Mouse (Mus musculus) heart, adult 18-20 months (tissue): ENCODE measurements around the gene Ttf1. TPM values are rescaled to one million over a fixed set of nuclear protein-coding genes. Genes with fewer than 3 reads are reported as not detected.

ENCODE experiments used
- DNase-seq, 2 experiments: peaks; one replicate each; pipeline ENCODE4 v3.0.0; 2021 to 2022; ENCODE audit warnings: mixed read lengths in 1 of 2
- long read RNA-seq, 2 experiments: library from polyadenylated mRNA; stranded (forward); transcript quantifications; one replicate each; pipeline ENCODE4 v2.0.0; 2021
- total RNA-seq, 2 experiments: library from RNA; stranded (reverse); gene quantifications; 2 replicates each; pipeline ENCODE4 v1.2.3; 2021

The Ttf1 gene
- total RNA-seq, result 1 to 10 TPM; 7.0 to 7.5 TPM
- long read RNA-seq, experiment 1, full-length matches to known transcripts, result 1 of 5 reads
- long read RNA-seq, experiment 1, partial matches to known transcripts, result 2 of 5 reads
- long read RNA-seq, experiment 1, other reads (novel, unspliced or antisense), result 2 of 5 reads
- long read RNA-seq, experiment 2, full-length matches to known transcripts, result 2 of 2 reads
- long read RNA-seq, experiment 2, partial matches to known transcripts, result 0 of 2 reads
- long read RNA-seq, experiment 2, other reads (novel, unspliced or antisense), result 0 of 2 reads

DNA sequence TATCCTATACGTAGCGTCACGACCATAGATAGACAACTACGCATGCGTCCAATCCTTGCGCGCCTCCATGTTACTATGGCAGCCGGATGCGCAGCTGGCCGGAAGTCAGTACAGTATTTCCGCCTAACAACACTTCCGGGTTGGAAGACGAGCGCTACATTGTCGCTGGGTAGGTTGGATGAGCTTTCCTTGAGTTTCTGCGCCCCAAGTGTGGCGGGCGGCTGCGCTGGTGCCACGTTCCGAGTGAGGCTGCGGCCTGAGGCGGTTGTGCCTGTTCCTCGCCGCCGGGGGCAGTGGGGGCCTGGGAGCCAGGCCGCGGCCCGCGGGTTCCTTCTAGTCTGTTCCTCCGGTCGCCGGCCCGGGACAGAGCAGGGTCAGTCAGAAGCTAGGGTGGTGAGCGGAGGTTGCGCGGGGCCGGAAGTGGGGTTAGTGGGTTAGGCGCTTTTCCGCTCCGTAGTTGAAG, at the start of gene Ttf1:
Gene Ttf1 (plus strand): TSS at position 128 of the 463 bp plus-strand sequence.
- peak; percentile 93 for DNase-seq

DNA sequence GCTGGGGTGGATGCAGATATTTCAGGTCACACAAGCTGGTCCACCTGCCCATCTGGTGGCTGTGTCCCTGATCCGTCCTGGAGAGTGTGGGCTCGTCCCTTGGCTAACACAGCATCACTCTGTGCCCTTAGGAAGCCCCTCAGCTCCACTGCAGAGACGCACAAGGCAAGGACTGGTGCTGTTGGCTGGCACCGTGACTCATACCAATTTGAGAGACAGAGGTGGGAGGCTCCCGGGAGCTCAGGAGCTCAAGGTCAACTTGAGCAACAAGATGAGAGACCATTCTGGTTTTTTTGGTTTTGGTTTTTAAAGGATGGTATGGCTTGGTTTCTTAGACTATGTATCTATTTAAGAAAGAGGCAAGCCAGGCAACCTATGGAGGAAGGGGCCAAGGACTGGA, 47.5 kb upstream of the Ttf1 start:
- DNase-seq, result no peak

DNA sequence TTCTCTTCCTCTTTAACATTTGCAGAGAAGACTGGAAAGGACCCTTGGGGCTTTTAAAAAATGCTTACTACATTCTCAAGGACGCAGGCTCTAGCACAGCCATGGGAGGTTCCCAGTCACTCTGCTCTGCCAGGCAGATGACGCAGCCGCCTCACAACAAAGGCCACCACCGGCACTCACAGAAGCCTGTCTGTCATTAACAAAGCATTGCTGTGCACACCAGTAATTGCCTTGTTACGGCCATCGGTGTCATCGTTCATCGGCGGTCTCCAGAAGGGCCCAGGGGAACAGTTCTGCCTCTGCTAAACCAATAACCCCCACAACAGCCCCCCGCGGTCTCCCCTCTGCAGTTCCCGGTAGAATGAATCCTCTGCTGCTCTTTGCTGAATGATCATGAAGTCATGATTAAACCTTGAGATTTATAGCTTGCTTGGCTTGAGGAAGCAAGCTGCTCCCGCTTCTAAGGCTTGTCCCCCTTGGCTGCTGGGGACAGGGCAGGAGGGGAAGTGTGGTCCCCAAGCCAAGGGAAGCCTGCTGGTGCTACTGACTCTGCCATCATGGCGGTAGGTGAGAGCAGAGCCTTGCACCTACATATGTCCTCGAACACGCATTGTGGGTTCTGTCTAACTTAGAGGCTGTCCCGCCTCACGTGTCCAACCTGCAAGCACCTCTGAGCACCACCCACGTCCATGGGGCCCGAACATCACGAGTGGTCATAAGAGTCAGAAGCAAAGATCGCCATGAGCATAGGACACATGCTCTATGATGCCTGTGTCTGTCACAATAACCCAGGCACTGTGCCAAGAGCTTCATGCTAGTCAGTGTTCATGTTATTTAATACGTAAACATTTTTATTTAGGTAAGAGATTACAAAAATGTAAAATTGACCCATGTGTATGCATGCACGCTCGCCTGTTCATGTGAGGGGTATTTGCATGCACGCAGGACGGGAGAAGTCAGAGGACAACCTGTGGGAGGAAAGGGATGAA, 43.2 kb upstream of the Ttf1 start:
- DNase-seq, result no peak

DNA sequence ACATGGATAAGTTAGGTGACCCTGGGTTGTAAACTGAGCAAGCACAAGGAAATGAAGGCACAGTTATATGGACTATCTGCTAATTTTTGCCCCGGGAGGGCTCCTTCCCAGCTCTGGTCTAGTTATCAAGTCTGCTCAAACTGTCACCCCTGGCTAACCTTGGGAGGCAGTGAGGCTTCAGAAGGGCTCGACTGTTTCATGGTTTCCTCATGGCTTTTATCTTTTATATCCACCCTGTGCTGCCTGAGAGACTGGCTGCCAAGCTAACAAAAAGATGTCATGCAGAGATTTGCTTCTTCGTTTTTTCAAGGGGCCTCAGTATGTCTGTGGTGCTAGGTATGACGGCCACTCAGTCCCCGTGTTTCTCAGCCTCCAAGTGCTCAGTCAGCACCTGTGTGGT, 41.4 kb upstream of the Ttf1 start:
- no peak for DNase-seq

DNA sequence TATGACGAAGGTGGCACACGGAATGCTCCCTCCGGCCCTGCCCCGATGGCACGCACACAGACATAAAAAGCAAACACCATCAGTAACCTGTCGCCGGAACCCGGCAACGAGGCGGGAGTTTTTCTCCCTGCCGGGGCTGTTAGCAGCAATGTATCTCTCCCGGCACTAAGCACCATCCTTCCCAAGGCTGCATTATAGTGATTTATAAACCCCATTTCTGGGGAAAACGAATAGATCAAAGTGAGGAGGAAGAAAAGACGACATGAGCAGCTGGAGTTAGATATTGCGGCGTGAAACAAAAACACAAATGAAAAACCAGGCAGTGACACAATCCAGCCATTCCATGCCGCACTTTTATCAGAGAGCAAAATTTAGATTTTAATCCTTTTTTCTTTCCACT, 39.0 kb upstream of the Ttf1 start:
- no peak for DNase-seq

DNA sequence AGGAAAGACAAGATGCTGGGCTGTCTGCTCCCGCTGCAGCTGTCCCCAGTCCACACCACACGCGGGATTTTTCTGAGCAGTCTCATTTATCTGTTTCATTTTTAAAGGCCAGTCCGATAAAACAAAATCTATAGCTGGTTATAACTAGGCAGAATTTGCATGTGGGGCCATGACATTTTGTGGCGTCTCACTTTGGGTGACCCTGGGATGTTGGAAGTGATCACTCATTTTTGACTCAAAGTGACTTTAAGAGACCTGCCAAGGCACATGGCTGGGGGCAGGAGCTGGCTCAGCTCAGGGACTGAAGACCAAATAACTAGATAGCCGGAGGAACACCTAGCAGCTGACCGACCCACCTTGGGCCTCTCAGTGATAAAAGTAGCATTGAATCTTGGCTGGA, 37.1 kb upstream of the Ttf1 start:
- no peak for DNase-seq

DNA sequence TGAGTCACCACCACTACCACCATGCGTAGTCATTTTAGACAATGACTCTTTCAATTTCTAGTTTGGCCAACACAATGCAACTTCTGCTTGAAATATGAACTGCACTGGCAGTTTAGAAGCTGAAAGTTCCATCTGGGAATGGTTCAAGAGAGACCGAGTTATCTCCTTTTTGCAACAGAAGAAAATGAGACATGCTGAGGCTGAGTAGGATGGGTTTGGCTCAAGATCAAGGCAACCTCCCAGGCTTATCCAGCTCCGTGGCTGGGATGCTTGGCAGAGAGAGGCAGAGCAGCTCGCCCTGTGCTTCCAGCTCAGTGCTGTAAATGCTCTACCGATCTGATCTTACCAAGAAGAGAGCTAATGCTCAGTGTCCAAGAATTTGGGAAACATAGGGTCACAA, 34.8 kb upstream of the Ttf1 start:
- DNase-seq, result peak in 1 of 2 experiments; percentile 4

DNA sequence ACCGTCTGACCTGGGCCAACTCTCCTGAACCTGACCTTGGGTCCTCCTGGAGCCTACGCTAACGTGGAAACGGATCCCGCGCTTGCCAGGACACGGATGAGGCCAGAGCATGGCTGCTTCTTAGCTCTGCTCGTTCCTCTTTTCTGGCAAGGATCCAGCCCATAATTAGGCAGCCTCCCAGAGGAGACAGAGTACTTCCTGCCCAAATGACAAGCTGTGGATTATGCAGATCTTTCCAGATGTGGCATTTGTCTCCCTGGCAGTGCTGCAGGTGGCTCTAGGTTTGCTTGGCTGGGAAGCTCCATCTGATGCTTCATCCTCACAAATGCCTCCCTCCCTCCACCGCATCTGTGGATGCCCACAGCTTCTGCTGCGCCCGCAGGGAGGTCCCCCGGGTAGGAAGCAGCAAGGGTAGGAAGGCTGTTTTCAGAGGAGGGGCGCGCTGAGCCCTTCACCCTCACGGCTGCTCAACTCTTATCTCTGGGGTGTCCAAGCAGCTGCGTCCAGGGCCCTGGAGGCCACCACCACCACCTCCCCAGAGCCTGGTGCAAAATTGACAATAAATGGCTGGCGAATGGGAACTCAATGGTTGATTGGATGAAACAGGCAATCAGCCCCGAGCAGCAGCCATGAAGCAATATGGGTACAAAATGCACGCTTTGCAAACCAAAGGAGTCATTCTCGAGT, 29.9 kb upstream of the Ttf1 start:
- DNase-seq, result peak; percentile 22 to 33

DNA sequence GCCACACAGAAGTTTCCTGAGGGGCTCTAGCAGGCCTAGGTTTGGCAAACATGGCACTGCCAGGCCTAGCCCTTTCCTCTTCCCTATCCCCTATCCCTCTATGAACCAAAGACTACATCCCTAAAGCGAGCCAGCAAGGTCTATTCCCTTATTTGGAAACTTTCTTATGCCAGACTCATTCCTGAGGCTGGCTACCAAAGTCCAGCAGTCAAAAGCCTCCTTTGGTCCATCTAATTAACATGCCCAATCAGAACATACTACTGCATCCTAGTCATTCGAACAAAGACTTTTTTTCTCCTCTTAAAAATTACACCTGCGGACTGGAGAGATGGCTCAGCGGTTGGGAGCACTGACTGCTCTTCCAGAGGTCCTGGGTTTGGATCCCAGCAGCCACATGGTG, 28.1 kb upstream of the Ttf1 start:
- no peak for DNase-seq

DNA sequence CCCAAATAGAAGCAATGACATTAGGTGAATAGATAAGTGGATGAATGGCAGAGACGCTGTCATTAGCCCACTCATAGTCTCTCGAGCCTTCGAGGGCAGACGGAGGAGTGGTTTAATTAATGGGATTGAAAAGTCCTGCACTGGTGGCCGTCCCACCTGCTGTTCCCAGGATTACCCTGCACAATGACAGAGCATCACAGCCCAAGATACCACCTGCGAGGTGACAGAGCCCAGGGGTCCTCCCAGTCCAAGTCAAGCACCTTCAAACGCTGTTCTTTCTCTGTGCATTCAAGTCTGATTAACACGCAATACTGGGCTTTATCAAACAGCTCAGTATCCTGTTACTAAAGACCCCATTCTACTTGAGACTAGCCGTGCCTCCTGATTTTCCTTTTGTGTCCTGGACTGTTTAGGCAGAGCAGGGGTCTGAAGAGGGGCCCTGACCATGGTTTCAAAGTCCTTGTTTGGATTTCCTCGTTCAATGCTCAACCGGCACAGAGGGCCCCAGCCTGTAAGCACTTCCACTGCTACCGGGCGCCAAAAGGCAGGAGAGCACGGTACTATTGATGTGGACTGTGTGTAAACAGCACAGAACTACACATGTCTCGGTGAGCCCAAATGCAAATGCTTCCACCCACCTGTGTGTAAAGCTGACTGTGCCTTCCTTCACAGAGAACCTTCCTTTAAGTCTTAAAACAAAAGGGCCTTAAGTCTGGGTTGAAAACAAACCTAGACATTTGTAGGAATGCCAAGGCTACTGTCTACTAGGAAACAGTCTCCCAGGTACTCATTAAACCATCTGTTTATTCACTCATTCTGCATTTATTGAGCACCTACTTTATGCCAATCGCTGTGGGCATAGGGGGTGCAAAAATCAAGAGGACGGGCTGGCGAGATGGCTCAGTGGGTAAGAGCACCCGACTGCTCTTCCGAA, 25.3 kb upstream of the Ttf1 start:
- DNase-seq, result no peak

DNA sequence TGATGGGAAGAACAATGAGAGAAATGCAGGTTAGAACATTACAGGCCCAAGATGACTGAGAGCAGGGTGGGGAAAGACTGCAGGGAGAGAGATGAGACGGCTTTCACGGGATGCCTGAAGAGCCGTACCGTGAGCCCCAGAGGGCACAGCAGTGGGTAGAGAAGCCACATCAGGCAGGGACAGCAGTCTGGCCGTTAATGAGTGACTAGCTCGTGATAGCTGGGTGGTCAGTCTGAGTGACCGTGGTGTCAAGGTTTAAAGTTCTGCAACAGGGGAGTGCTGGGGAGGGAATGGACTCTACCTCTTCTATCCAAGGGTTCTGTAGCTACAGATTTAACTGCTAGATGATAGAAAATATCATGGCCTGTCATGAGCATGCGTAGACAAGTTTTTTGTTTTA, 24.4 kb upstream of the Ttf1 start:
- DNase-seq, result no peak

DNA sequence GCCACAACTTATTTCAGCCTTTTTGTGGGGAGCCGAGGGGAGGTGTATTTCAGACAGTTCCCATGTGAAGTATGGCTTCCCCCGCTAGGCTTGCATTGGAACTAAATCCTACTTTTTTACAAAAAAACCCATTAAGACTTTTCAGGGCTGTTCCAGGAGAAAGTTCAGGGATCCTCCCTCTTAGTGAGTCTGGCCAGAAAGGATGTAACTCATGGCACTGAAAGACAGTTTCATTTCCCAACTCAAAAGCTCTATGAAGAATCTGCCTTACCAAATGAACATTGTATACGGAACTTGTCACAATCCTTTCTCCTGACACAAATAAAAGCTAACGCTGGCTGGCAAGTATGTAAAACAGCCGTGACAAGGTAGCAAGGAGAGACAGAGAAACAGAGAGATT, 20.3 kb upstream of the Ttf1 start:
- DNase-seq, result no peak

DNA sequence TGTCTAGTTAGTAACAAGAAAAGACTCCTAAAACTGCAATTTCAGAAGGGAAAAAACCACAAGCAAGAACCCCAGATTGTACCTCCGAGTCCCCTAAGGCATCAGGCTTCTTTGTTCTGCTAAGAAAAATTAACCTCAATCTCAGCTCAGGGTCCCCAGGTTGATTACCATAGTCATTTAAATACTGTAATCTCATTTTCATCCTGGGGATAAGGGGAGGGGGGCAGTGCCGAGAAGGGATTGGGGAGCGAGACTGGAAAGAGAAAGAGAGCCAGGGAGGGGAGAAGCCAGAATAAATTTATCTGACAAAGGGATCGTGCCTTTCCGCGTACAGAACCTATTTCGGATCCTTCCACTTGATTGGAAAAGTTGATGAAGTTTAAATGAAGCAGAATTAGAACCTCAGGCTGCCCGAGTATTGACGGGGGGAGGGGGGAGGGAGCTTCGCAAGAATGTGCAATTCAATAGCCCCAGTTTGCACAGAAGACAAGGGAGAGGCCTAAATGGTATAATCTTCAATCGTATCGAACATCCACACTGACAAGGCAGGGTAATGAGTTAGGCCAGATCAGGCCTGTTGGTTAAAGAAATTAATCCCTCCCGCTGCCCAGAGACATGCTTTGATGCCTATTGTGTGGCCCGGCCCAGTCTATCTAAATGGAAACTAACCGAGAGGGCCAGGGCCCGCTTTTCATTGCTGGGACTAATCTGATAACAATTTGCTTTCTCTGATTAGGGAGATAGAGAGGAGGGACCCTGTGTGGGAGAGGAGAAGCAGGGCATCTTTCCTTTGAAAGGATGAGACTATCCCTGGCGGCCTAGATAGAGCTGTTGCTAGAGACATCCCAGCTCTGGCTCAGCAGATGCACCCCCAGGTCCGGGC, 19.2 kb upstream of the Ttf1 start:
- DNase-seq, result no peak

DNA sequence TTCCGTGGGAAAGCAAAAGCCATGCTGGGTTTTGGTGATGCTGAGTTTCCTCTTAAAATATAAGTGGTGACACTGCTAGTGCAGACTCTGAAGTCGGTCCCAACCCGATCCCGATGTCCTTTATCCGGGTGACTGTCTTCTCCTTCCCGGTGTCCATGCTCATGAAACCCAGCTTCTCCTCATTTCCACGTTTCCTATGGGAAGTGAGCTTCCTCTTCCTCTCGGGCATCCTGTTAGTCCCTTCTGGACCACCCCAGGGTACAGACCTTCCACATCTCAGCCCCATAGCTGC, 18.6 kb upstream of the Ttf1 start:
- DNase-seq, result no peak

DNA sequence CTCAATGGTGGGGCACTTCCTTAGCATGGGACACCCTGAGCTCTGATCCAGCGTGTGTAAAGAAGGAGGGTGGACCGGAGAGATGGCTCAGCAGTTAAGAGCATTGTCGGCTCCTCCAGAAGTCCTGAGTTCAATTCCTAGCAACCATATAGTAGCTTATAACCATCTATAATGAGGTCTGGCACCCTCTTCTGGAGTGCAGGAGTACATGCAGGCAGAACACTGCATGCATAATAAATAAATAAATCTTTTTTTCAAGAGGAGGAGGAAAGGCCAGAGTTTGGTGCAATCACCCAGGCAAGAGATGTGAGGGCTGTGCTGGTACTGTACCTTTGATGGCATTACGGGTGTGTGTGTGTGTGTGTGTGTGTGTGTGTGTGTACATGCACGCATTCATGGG, 17.9 kb upstream of the Ttf1 start:
- no peak for DNase-seq

DNA sequence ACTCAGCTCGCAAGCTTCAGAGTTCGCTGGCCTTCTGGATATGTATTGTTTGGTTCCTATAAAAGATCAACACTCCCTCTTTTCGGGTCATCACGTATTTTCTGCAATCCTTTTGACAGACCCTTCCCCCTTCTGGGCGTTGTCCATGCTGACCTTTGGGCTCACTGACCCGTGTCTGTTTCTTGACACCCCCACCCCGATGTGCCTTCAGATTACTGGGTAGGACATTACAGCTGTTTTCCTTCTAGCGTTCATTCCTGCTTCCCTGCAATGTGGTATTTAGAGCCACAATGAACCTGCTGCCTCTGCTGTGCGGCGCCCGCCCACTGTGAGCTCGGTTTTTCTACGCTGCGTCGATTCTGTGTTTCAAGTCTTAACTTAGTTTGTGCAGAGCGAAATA, 13.9 kb upstream of the Ttf1 start:
- no peak for DNase-seq

DNA sequence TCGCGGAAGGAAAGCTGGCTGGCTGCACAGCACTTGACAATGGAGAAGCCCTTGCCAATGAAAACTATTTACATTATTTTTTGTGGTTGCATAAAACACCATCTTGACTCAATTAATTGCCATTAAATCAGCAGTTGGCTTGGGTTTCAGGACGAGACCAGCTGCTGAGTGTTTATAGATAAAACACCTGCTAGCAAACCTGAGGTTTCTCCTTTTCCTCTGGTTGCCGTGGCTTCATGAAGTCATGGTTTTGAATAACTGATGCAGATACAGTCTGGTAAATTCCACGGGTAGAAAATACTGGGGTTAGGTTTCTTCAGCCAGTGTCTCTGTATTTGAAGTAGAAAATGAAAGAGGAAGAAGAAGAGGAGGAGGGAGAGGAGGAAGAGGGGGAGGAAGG, 8.1 kb upstream of the Ttf1 start:
- DNase-seq, result no peak

DNA sequence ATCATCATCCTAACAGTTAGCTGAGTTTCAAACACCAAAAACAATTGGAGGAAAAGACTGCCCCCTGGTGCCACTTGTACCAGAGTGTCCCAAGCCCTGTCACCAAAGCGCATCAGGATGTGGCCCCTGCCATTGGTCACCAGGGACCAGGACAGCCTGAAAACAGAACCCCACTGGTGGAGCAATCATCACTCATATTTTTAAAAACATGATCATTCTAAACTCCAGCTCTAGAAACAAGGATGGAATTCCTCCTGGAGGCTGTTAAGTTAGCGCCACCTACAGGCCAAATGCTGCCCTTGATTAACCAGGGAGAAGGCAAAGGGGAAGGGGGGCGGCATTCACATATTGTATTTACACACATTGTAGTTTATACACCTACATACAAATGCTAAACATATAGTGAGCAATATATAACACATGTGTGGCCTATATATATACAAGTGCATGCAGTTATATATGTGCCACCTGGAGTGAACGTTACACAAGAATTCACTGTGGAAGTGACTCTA, 7.1 kb upstream of the Ttf1 start:
- DNase-seq, result peak; percentile 55 to 77

DNA sequence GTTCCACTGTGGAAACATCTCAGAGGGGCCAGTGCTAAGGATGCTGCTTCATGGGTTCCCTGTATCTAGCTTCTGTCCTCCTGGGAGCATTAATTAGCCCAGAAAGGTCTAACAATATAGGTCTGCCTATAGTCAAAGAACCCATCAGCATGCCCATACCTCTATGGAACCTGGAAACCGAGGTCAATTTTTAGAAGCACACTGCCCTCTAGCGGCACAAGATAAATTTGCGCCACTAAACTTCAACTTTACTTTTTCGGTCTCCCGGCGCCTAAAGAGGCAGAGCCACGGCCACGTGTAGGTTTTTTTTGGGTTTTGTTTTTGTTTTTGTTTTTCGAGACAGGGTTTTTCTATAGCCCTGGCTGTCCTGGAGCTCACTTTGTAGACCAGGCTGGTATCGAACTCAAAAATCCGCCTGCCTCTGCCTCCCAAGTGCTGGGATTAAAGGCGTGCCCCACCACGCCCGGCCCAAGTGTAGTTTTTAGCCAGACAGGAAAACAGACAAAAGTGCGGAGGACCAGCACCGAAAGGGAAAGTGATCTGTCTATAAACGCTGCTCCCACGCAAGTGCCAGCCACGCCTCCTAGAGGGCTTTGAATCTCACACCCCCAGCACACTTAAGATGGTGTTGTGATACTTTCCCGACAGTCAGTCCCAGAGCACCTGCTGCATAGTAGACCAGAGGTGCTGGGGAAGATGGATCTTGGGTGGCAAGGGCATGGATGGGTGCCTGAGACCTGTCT, 6.1 kb upstream of the Ttf1 start:
- DNase-seq, result peak; percentile 39 to 78

DNA sequence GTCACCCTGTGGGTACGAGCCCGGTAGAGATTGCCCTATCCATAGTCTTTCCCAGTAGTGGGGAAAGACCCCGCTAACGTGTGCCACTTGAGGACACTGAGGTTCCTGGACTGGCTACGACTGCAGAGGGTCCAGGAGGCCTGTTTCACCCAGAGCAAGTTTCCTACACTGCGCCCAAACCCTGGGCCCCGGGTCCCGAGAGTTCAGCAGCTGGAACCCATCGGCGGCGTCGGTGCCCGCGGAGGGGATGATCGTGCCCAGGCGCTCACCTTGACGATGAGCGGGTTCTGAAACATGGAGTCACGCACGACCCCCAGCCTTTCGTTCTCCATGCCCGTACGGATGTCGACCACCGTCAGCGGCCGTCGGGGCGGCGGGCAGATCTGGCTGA, 5.5 kb upstream of the Ttf1 start:
- peak in 1 of 2 experiments; percentile 11 for DNase-seq
